Mouse (Mus musculus): ENCODE results near the gene Rgs13.

DNA sequence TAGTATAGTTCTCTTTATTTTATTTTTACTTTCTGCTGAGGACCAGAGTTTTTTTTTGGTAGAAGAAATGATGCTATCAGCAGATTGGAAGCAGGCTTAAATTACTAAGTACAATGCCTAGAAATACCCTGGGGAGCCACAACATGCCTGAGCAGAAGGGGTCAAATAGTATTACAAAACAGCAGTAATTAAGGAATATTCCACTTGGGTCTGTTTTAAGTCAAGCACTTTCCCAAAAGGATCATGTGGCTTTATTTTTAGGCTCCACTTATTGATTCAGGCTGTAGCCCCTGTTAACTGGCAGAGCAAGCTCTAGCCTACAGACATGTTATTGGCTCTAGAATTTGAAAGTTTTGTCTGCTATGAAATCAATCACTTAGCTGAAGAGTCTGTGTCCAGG lies 6.5 kb upstream of the Rgs13 start:
- TF ChIP-seq CTCF (IDR thresholded peaks at IDR 0.05; ENCODE audit: low read depth): no peak
- TF ChIP-seq EP300 (IDR thresholded peaks at IDR 0.05; ENCODE audit: low read depth): no peak
